Comparison of ENCODE assay signal across 8 mouse cellular contexts in genomic region chr5:23843674-23844530, GRCm38 (mm10). TPM values are rescaled to one million over a fixed set of nuclear protein-coding genes. Genes with fewer than 3 reads are reported as not detected.
DNase-seq lines count a peak whose midpoint lies in the region; ATAC-seq lines count a peak whose summit lies in the region.

Gene Tomm7, minus strand, starts transcription at chr5:23844161.

- WGBS in lung, embryonic 16.5 days = under 1% methylated on average over 44 of the region's 44 CpGs

- H3K9ac ChIP-seq in lung, embryonic 16.5 days (ENCODE audit: low read length) = peak within 1 kb of the TSS; percentile 85

- peak within 1 kb of the TSS; percentile 87 for H3K27ac ChIP-seq in lung, embryonic 16.5 days (ENCODE audit: low read length)

- peak within 1 kb of the TSS; percentile 87 for H3K4me3 ChIP-seq in lung, embryonic 16.5 days (ENCODE audit: low read length)

- H3K36me3 ChIP-seq in lung, embryonic 16.5 days (ENCODE audit: control insufficient read depth, insufficient read depth, low read length) = peaks cover 7% of the 10 kb centered on the region; the same call in 1 of the 2 replicates

- ATAC-seq in hematopoietic stem cell, adult 5-6 weeks (replicated peaks in 1 of 2; ENCODE audit: insufficient read depth in 1 of 2, low FRiP score in 2 of 2, low TSS enrichment in 1 of 2, low read depth in 1 of 2, poor library complexity in 2 of 2, severe bottlenecking in 2 of 2) = peak; percentile 97 to 99
- peak; percentile 96 for ATAC-seq in lung, embryonic 16.5 days (ENCODE audit: low read depth)

- peak; percentile 97 for DNase-seq in MEL-GATA-1-ER (ENCODE audit: extremely low read depth, low read depth)
- peak; percentile 96 for DNase-seq in cerebellum, adult 8-10 months
- DNase-seq in forelimb bud, embryonic 11.5 days (ENCODE audit: low read depth, low spot score) = peak; percentile 99
- DNase-seq in layer of hippocampus, adult 9-10 months (ENCODE audit: low spot score) = peak; percentile 90
- DNase-seq in ovary, postnatal 10 days (ENCODE audit: low spot score) = peak; percentile 86
- peak; percentile 94 to 96 for DNase-seq in thymus, postnatal 10 days (ENCODE audit: low spot score in 2 of 2)

- peaks cover 6% of the 10 kb centered on the region for H3K4me1 ChIP-seq in lung, embryonic 16.5 days (replicated peaks; ENCODE audit: control insufficient read depth, insufficient read depth, low read length)

- peak within 1 kb of the TSS; percentile 71 for H3K4me2 ChIP-seq in lung, embryonic 16.5 days (ENCODE audit: low read depth, low read length)

- no peaks in the 10 kb centered on the region for H3K9me3 ChIP-seq in lung, embryonic 16.5 days (ENCODE audit: control insufficient read depth, low read length)

- no peaks in the 10 kb centered on the region for H3K27me3 ChIP-seq in lung, embryonic 16.5 days (ENCODE audit: control insufficient read depth, insufficient read depth, low read depth, low read length)

RNA-seq across cellular contexts. Expression of gene Tomm7, which starts in this region (rescaled TPM):
- total RNA-seq in hematopoietic stem cell, adult 5-6 weeks (2017) = 218 and 225 TPM in 2 replicates
- polyA plus RNA-seq in lung, embryonic 16.5 days (2015; fragmentation: Nextera tagmentation; extraction: Ambion mirVana) = 113 TPM in 2 replicates

Comparison
In these comparisons a context has a peak if more than half of its experiments do, and no peak if none do; other contexts are left out.
1. Peak in every context shown above with its lines: DNase-seq, ATAC-seq, H3K4me3 ChIP-seq and H3K27ac ChIP-seq.